Mouse (Mus musculus) myocyte (in vitro differentiated cells): ENCODE measurements at regions not wholly inside any gene's neighbourhood (a gene's known extent, or its start where the extent isn't known, plus 50 kb on each side); places are given as distances from the start of the nearest gene placed in this dataset.

Experiments used
- CEBPB ChIP-seq: IDR thresholded peaks from 2 replicates; pipeline ENCODE4 v1.6.1; 2011; ENCODE audit warnings: mild to moderate bottlenecking, moderate library complexity; ENCODE audit not compliant: poor library complexity, insufficient read depth, severe bottlenecking
- MYOD1 ChIP-seq, 3 experiments: IDR thresholded peaks; one replicate each; pipeline ENCODE4 v1.6.1; 2011; ENCODE audit warnings: control low read depth in 2 of 3, low read depth in 2 of 3, mild to moderate bottlenecking in 2 of 3, moderate library complexity in 1 of 3; ENCODE audit not compliant: insufficient read length in 2 of 3, control insufficient read depth in 1 of 3
- POLR2A ChIP-seq: IDR thresholded peaks from one replicate; pipeline ENCODE4 v1.6.1; 2011; ENCODE audit warnings: low read depth, mild to moderate bottlenecking, control low read depth, moderate library complexity; ENCODE audit not compliant: insufficient read length
- POLR2AphosphoS2 ChIP-seq: IDR thresholded peaks from one replicate; pipeline ENCODE4 v1.6.1; 2011; ENCODE audit warnings: low read depth, control low read depth; ENCODE audit not compliant: insufficient read length
- TCF12 ChIP-seq: IDR thresholded peaks from one replicate; pipeline ENCODE4 v1.6.1; 2011; ENCODE audit warnings: mild to moderate bottlenecking, control low read depth; ENCODE audit not compliant: poor library complexity, insufficient read depth, severe bottlenecking

DNA sequence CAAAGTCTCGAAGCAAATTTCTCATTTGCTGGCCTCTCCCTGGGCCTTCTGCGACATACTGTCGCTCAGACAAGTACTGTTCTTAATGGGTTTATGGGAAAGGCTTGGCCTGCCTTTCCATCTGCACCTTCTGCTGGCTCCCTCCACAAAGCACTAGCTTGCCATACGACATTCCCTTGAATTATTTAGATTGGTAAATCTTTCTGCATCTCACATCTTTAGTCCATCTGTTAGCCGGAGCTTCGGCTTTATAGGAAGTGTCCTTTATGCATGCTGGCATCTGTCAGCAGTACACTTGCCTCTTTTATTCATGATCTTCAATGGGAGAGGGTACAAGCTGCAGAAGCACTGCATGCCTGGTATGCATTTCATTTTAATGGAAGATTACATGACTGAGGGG lies 470.6 kb downstream of the Nuf2 start:
- TF ChIP-seq POLR2A = no peak
- TF ChIP-seq TCF12 = no peak
- TF ChIP-seq CEBPB = no peak
- TF ChIP-seq MYOD1 (IDR thresholded peaks at IDR 0.05; ENCODE audit: control insufficient read depth in 1 of 3, insufficient read length in 2 of 3, low read depth in 2 of 3) = no peak
- TF ChIP-seq POLR2AphosphoS2 = no peak
